Mouse (Mus musculus): ENCODE data around the gene Tigar.

Gene Tigar

GRCm38 (mm10) chr6:127142154-127143123 lies 33.1 kb upstream of the Tigar start:
- peak; percentile 65 for DNase-seq (ENCODE audit: low spot score in 2 of 2)

DNA sequence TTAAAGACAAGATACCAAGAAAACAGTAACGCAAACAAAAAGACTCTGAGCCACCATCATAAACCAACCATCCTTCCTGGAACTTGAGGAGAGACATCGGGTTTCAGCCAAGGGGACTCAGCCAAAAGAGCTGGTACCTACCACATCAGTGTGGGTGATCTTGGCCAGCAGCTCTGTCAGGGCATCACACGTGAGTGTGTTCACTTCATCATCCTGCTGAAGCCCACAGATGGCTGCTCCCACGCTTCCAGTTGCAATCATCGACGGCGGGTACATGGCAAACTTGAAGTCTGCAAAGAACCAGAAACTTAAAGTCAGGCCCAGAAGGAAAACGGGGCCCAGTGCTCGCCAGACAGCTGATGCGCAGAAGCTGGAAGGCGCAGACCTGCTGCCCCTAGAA lies 29.6 kb upstream of the Tigar start:
- DNase-seq (ENCODE audit: low spot score in 2 of 2): no peak

DNA sequence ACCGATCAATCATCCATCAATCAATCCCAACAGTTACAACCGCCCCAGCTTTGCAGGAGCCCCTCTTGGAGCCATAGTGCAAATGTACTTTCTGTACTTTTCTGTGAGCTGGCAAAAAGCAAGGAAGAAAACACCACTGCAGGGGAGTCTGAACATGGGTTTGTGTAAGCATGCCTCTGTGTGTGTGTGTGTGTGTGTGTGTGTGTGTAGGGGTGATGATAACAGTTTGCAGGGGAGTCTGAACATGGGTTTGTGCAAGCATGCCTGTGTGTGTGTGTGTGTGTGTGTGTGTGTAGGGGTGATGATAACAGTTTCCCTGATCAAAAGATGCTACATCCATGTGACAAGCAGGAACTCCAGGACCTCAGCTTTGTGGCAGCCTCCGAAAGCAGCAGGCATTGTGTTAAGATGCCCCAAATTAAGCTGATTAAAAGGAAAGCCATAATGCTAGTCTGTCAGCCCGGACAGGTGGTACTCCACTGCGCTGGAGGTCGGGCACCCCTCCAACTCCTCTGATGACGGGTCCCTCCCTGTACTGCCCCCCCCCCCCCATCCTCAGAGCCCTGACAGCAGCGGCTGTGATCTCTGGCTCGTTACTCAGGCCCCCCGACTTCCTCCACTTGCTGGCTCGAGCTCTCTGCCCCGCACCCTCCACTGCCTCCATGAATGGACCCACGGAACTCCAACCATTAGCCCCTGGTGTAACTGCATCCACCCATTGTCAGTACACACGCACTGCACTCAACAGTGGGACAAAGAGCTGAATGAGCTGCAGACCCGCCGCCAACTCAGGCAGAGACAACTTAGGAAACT lies 24.3 kb upstream of the Tigar start:
- DNase-seq (ENCODE audit: low spot score in 2 of 2): no peak

- no peak for DNase-seq (ENCODE audit: low spot score in 2 of 2)
These were observed 23.4 kb upstream of the Tigar start for GRCm38 (mm10) chr6:127132719-127133118.

DNA sequence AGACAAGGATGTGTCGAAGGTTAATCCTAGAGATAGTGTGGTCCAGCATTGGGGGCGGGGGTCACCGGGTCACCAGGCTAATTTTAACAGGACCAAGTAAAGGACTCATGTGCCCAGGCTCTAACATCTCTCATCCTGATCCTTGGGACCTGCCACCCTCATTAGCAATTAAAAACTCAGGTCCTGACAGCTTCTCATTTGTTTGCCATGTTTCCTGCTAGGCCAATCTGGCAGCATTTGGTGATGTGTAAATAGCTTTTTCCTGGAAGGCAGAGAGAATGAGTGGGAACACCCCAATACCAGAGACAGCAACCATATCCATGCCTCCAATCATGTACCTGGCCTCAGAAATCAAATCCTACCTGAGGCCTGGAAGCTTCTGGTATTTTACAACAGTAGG lies 22.6 kb upstream of the Tigar start:
- DNase-seq (ENCODE audit: low spot score in 2 of 2): no peak

DNA sequence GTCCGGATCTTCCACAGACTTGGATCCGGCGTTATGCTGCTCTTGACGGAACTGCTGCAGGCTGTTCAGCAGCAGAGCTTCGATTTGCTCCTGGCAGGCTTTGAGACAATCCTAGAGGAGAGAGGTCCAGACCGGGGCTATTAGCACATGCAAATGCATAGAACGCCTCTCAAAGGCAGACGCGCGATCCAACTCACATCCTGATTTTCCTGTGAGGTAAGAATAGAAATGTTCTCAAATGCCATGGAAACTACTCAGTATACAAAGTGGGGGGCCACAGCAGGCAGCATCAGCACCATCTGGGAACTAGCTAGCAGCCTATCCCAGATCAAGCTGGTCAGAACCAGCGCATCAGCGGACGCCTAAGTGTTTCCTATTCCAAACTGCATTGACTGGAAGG lies 21.0 kb upstream of the Tigar start:
- no peak for DNase-seq (ENCODE audit: low spot score in 2 of 2)

- no peak for DNase-seq (ENCODE audit: low spot score in 2 of 2)
These were observed 20.3 kb upstream of the Tigar start for GRCm38 (mm10) chr6:127129659-127130058.

GRCm38 (mm10) chr6:127123506-127123905 lies 14.1 kb upstream of the Tigar start:
- no peak for DNase-seq (ENCODE audit: low spot score in 2 of 2)

DNA sequence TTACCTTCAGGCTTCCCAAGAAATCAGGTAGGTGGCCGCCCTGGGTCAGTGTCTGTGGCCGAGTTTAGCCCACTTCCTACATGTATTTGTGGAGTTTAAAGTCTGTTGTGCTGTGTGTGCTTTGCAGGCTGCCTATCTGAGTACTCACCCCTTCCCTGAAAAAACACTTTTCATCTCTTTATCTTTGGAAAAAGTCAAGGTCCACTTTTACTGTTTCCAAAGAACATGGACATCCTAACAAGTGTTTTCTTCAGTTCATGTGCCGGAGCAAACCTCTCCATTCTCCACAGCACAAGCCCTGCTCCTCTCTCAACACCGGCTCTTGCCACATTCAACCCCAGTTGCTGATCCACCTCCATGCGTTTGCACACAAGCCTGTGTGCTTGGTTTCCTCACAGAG lies 13.6 kb upstream of the Tigar start:
- no peak for DNase-seq (ENCODE audit: low spot score in 2 of 2)

GRCm38 (mm10) chr6:127122221-127122806 lies 13.0 kb upstream of the Tigar start:
- DNase-seq (ENCODE audit: low spot score in 2 of 2): no peak

DNA sequence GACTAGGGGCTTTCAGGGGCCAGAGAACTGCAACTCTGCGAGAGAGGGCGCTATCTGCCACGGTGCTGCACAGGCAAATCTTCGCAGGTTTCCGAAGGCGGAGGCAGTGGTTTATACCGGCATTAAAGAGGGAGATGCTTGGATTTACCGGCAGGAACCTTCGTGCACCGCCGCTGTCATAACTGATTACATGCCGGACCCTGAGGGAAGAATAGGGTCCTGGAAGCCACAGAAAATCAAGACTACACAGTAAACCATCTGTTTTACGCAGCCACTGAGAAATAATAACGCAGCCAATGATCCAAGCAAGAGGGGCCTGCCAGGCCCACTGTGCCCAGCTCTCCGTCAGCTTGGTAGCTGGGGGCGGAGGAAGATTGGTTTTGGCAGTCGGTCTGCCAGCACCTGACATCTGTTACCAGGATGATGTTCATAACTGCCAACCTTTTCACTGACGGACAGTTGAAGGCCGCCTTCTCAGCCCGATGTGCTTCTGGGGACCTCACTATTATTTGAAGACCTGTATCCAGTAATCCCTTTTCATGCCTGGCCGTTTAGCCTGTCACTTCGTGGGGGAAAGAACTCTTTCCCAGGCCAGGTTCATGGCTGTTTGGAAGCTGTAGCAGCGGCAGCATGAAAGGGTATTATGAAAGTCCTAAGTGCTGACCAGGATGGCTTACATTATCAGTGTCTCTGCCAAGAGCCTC lies 5.5 kb upstream of the Tigar start:
- no peak for DNase-seq (ENCODE audit: low spot score in 2 of 2)

DNA sequence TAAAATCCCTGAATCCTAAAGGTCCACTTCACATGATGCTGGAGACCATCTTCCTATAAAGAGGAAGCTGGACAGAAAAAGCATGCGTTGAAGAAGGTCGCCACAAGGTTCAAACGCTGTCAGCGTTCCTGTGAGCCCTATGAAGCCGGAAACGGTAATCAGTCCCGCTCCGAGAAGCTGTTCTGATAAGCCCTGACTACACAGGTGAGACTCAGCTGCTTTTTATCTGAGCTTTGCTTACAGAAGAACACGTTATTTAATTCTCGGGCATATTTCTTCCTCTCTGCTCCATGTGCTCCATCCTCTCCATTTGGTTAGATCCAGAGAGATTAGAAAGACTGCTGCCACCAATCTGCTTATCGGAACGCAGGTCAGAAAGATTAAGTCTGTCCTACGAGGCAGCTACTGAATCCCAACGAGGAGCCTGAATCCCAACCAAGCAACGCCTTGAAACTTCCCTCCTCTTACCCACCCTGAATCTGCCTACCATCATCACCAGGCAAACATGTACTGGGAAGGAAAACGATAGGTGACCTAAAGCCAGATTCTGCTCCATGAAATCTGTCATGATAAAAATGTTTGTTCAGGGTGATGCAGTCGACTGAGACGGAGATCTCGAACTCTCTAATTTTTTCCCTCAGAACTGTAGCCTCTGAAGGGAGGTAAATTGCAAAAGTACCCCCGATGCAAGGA lies 843 bp downstream of the Tigar start:
- no peak for DNase-seq (ENCODE audit: low spot score in 2 of 2)

DNA sequence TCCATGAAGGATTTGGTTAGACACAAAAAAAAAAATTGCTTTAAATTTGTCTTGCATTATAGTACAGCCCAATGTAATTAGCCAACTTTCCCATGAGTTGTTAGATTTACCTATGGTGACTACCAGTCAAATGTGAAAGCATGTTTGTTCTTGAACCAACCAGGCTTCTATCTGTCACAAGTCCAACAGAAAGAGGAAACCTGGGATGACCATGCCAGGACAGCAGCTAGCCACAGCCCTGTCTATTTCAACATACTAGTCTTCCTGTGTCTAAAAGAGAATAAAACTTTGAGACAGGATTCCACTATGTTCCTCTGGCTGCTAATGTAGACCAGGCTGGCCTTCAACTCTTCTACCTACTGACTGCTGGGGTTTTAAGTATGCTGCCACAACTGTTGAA lies 1.9 kb downstream of the Tigar start:
- DNase-seq (ENCODE audit: low spot score in 2 of 2): no peak

GRCm38 (mm10) chr6:127106726-127107125 lies 2.6 kb downstream of the Tigar start:
- no peak for DNase-seq (ENCODE audit: low spot score in 2 of 2)

GRCm38 (mm10) chr6:127106189-127106588 lies 3.2 kb downstream of the Tigar start:
- no peak for DNase-seq (ENCODE audit: low spot score in 2 of 2)

DNA sequence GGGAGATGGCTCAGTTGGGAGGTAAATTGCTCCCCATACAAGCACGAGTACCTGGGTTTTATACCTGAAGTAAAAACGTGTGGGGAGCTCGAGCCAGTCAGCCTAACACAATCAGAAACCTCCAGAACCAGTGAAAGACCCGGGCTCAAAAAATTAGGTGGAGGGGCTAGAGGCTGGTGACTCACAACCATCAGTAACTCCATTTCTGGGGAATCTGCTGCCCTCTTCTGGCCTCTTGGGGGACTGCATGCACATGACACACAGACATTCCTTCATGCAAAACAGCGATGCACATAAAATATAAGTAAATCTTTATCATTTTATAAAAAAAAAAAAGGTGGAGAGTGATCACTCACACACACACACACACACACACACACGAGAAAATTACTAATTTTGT lies 4.2 kb downstream of the Tigar start:
- peak in 1 of 2 experiments; percentile 48 for DNase-seq (ENCODE audit: low spot score in 2 of 2)

- no peak for DNase-seq (ENCODE audit: low spot score in 2 of 2)
These were observed 4.8 kb downstream of the Tigar start for GRCm38 (mm10) chr6:127104396-127105029.

DNA sequence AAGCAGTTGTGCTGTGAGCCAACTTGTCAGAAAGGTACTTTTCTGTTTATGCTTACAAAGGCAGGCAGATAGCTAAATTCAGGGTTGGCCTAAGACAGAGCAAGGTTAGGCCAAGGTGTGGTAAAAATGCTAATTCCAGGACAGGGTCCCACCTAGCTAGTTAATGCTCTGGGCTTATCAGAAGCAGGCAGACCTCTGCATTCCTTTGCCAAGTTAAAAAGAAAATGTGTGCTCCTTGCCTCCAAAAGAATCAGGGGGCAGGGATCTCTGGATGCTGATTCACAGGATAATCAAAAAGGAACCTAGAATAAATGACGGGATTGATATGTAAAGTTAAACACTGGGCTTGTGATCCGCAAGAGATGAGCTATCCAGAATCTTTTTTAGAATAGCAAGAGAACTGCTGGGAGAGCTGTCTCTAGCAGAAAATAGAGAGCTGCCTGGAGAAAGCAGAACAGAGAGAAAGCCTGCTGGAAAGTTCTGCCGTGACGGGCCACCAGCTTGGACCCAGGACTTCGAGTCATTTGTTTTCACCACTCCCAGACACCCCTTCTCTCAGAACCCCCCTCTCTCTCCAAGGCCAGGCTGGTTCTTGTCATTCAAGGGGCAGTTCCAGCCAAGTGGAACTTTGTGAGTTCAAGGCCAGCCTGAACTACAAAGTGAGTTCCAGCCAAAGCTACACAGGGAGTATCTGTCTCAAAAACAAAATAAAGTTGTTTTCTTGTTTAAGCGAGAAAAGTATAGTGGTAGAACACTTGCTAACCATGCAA lies 5.7 kb downstream of the Tigar start:
- no peak for DNase-seq (ENCODE audit: low spot score in 2 of 2)

DNA sequence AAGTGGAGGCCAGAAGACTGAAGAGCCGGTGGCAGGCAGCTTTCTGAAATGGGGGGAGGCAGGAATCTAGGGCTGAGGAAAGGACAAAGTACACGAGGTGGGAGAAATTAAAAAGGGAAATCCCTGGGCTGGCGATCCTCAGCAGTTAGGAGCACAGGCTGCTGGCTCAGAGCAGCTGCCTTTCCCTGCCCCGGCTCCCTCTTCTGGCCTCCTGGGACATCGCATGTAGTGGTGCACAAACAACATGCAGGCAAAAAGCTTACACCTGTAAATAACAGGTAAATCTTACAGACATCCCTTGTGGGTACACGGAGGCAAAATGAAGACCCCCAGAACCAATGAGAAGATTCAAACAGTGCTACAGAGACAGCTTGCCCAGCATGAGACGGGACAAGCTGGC lies 14.8 kb downstream of the Tigar start:
- no peak for DNase-seq (ENCODE audit: low spot score in 2 of 2)

GRCm38 (mm10) chr6:127086739-127087138 lies 22.6 kb downstream of the Tigar start:
- no peak for DNase-seq (ENCODE audit: low spot score in 2 of 2)
